Mouse (Mus musculus) kidney, embryonic 15.5 days (tissue): ENCODE measurements at regions not wholly inside any gene's neighbourhood (a gene's known extent, or its start where the extent isn't known, plus 50 kb on each side); places are given as distances from the start of the nearest gene placed in this dataset.
"Not testable (repeated sequence)": the region's sequence is repeated elsewhere in the genome, so short reads cannot be mapped to it uniquely, and the experiment has no call there.

Source experiments
- ATAC-seq: fragments of 200-750 bp; cut with Nextera tagmentation; replicated peaks from 2 replicates; pipeline ENCODE4 v1.8.0; 2017; ENCODE audit warnings: moderate TSS enrichment; ENCODE audit not compliant: low FRiP score
- H3K27ac ChIP-seq: fragments of 300-500 bp; sonication (generic); 2 replicates; pipeline ENCODE4 v1.5.1; 2015; ENCODE audit warnings: mild to moderate bottlenecking, inconsistent platforms
- H3K27me3 ChIP-seq: fragments of 300-500 bp; sonication (generic); 2 replicates; pipeline ENCODE4 v1.6.1; 2015; ENCODE audit warnings: inconsistent platforms
- H3K36me3 ChIP-seq: fragments of 300-500 bp; sonication (generic); 2 replicates; pipeline ENCODE4 v1.6.1; 2015; ENCODE audit warnings: inconsistent platforms
- H3K4me1 ChIP-seq: fragments of 300-500 bp; sonication (generic); 2 replicates; pipeline ENCODE4 v1.6.1; 2015; ENCODE audit warnings: inconsistent platforms
- H3K4me2 ChIP-seq: fragments of 300-500 bp; sonication (generic); 2 replicates; pipeline ENCODE4 v1.6.1; 2015; ENCODE audit warnings: moderate library complexity, mild to moderate bottlenecking, inconsistent platforms
- H3K4me3 ChIP-seq: fragments of 300-500 bp; sonication (generic); replicated peaks from 2 replicates; pipeline ENCODE4 v1.5.1; 2015; ENCODE audit warnings: mild to moderate bottlenecking, inconsistent platforms
- H3K9ac ChIP-seq: fragments of 300-500 bp; sonication (generic); 2 replicates; pipeline ENCODE4 v1.6.1; 2015; ENCODE audit warnings: mild to moderate bottlenecking, inconsistent platforms
- H3K9me3 ChIP-seq: fragments of 300-500 bp; sonication (generic); replicated peaks from 2 replicates; pipeline ENCODE4 v1.6.1; 2016; ENCODE audit warnings: inconsistent platforms
- WGBS: fragments of 180-500 bp; shearing (Covaris S2); methylation state at CpG from one replicate; pipeline ENCODE4 v1.1.7; 2015; ENCODE audit warnings: mixed read lengths; 5-methylcytosine and 5-hydroxymethylcytosine counted together

DNA sequence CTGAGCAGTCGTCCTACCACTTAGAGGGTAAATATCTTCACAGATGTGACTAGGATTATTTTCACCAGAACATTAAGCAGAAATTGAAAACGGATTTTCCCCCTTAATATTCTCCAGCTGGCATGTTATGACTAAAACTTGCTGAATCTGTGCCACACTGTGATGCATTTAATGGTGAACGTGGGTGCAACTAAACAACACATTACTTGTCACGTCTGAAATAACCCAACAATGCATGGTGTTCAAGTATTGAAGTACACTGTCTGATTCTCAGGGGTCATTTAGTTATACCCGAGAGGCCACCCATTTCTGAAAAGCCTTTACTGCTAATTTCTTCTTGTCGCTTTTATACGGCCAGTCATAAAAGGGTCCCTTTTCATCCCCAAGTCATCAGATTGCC is 226.5 kb downstream of the Ppp1r3a start:
- 33% methylated on average over 7 of the region's 7 CpGs for whole genome bisulfite sequencing
- Histone ChIP-seq H3K4me3 (no peak overlapping the region), H3K9me3 (no peaks in the 10 kb centered on the region), H3K9ac (no peak overlapping the region), H3K4me1 (no peaks in the 10 kb centered on the region), H3K4me2 (no peak overlapping the region), H3K27ac (no peak overlapping the region), H3K27me3 (no peaks in the 10 kb centered on the region), H3K36me3 (no peaks in the 10 kb centered on the region)
- ATAC-seq, result no peak

GRCm38 (mm10) chr6:14522742-14523141 is 232.3 kb downstream of the Ppp1r3a start:
- Histone ChIP-seq H3K9ac (no peak overlapping the region), H3K36me3 (no peaks in the 10 kb centered on the region), H3K4me2 (no peak overlapping the region), H3K4me3 (no peak overlapping the region), H3K9me3 (no peaks in the 10 kb centered on the region), H3K27ac (no peak overlapping the region), H3K27me3 (no peaks in the 10 kb centered on the region), H3K4me1 (no peaks in the 10 kb centered on the region)
- ATAC-seq, result no peak
- WGBS, result 30% methylated on average over 2 of the region's 2 CpGs

- no peak overlapping the region for H3K9ac ChIP-seq
- no peak for ATAC-seq
- H3K36me3 ChIP-seq, result no peaks in the 10 kb centered on the region
- H3K9me3 ChIP-seq, result no peaks in the 10 kb centered on the region
- H3K27me3 ChIP-seq, result no peaks in the 10 kb centered on the region
- WGBS, result 69% methylated on average over 1 of the region's 1 CpGs
- H3K4me1 ChIP-seq, result no peaks in the 10 kb centered on the region
- no peak overlapping the region for H3K4me3 ChIP-seq
- no peak overlapping the region for H3K4me2 ChIP-seq
- H3K27ac ChIP-seq, result no peak overlapping the region
Measured at GRCm38 (mm10) chr6:14521321-14521720, 233.8 kb downstream of the Ppp1r3a start.

DNA sequence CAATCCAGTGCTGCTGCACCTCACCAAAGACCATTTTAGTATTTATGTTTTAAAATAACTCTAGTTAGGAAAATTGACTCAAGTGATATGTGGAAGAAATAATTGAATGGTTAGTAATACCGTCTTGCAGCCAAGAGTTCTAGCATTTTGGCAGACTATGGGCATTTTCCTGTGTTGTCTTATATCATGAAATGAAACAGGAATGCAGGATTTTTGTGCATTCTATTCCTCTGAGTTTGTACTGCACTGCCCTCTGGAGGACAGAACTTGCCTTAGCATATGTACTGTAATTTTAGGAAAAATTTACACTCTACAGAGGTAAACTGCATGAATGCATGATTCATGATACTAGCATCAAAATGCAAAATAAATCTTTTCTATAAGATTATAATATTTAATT is 250.9 kb downstream of the Ppp1r3a start:
- Histone ChIP-seq H3K4me2 (no peak overlapping the region), H3K4me3 (no peak overlapping the region), H3K36me3 (no peaks in the 10 kb centered on the region), H3K27me3 (no peaks in the 10 kb centered on the region), H3K9me3 (no peaks in the 10 kb centered on the region), H3K9ac (no peak overlapping the region), H3K27ac (no peak overlapping the region), H3K4me1 (no peaks in the 10 kb centered on the region)
- 41% methylated on average over 1 of the region's 1 CpGs for WGBS
- no peak for ATAC-seq

- Histone ChIP-seq H3K4me3 (no peak overlapping the region), H3K4me2 (no peak overlapping the region), H3K4me1 (no peaks in the 10 kb centered on the region), H3K9me3 (no peaks in the 10 kb centered on the region), H3K27me3 (no peaks in the 10 kb centered on the region), H3K27ac (no peak overlapping the region), H3K36me3 (no peaks in the 10 kb centered on the region), H3K9ac (no peak overlapping the region)
- ATAC-seq, result no peak
- WGBS, result 88% methylated on average over 2 of the region's 2 CpGs
Measured at GRCm38 (mm10) chr6:14500663-14501062, 254.4 kb downstream of the Ppp1r3a start.

DNA sequence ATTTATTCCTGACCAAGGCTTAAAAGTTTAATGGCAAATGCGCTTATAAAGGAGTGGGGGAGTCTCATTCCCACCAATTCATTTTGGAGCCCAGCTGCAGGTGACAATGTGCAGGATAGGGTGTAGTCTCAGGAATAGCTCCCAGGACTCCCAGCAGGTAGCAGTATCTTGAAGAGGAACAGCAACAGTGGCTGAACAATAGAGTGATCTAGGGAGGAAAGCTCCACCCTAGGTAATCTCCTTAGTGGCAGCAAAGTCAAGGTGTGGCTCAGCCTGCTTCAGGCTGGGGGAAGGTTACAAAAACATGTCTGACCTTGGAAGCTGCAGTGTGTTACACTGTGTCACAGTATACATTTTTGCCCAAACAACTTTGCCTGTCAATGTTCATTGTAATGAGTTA is 255.2 kb downstream of the Ppp1r3a start:
- not testable (repeated sequence) for H3K9ac ChIP-seq, H3K27me3 ChIP-seq, H3K36me3 ChIP-seq, H3K4me3 ChIP-seq, H3K4me1 ChIP-seq, H3K9me3 ChIP-seq, ATAC-seq, H3K27ac ChIP-seq, H3K4me2 ChIP-seq
- 63% methylated on average over 1 of the region's 1 CpGs for WGBS

- H3K9ac ChIP-seq, H3K36me3 ChIP-seq, H3K27ac ChIP-seq, H3K9me3 ChIP-seq, H3K4me1 ChIP-seq, H3K4me2 ChIP-seq, H3K4me3 ChIP-seq, ATAC-seq, H3K27me3 ChIP-seq: not testable (repeated sequence)
- whole genome bisulfite sequencing, result 81% methylated on average over 3 of the region's 3 CpGs
Measured at GRCm38 (mm10) chr6:14486642-14487041, 268.4 kb downstream of the Ppp1r3a start.

- 85% methylated on average over 1 of the region's 1 CpGs for WGBS
Measured at GRCm38 (mm10) chr6:14456394-14456793, 298.7 kb downstream of the Ppp1r3a start.

GRCm38 (mm10) chr6:14453321-14453720 is 301.8 kb downstream of the Ppp1r3a start:
- not testable (repeated sequence) for H3K4me3 ChIP-seq, H3K4me2 ChIP-seq, ATAC-seq, H3K4me1 ChIP-seq, H3K27ac ChIP-seq, H3K27me3 ChIP-seq, H3K9me3 ChIP-seq, H3K36me3 ChIP-seq, H3K9ac ChIP-seq
- WGBS, result 78% methylated on average over 3 of the region's 3 CpGs

More at GRCm38 (mm10) chr6:14456394-14456793, 298.7 kb downstream of the Ppp1r3a start:
- Histone ChIP-seq H3K27me3 (no peaks in the 10 kb centered on the region), H3K4me3 (no peak overlapping the region), H3K4me1 (no peaks in the 10 kb centered on the region), H3K9me3 (no peaks in the 10 kb centered on the region), H3K9ac (no peak overlapping the region), H3K27ac (no peak overlapping the region), H3K4me2 (no peak overlapping the region), H3K36me3 (no peaks in the 10 kb centered on the region)
- ATAC-seq, result no peak

DNA sequence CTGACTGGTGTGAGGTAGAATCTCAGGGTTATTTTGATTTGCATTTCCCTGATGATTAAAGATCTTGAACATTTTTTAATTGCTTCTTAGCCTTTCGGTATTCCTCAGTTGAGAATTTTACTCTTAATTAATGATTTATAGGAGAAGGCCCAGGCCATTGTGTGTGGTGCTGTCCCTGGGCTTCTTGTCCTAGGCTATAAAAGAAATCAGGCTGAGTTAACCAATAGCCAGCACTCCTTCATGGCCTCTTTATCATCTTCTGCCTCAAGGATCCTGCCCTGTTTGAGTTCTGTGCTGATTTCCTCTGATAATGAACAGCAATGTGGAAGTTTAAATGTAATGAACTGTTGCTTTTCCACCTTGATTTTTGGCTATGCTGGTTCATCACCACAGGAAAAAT is 323.3 kb downstream of the Ppp1r3a start:
- Histone ChIP-seq H3K27me3 (no peaks in the 10 kb centered on the region), H3K27ac (no peak overlapping the region), H3K4me3 (no peak overlapping the region), H3K9me3 (no peaks in the 10 kb centered on the region), H3K4me2 (no peak overlapping the region), H3K9ac (no peak overlapping the region), H3K36me3 (no peaks in the 10 kb centered on the region), H3K4me1 (no peaks in the 10 kb centered on the region)
- WGBS, result 78% methylated on average over 1 of the region's 1 CpGs
- ATAC-seq, result no peak

DNA sequence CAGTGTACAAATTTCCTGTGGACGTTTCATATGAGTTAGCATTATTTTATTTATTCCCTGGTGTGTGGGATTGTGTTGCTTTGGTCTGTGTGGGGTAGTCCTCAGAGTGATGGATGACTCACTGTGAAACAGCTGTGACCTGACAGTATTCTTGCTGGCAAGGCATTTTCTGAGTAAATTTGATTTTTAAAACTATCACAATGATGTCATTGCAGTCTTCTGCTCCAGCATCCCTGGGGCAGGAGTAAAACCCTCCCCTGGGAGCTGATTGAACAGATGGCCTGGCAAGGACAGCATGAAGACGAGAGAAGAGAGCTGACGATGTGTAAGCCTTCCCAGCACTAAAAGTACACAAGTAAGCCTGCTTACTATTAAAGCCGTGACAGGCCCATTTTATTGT is 345.3 kb downstream of the Ppp1r3a start:
- ATAC-seq, result no peak; the same call in 1 of the 2 replicates
- WGBS, result 32% methylated on average over 4 of the region's 4 CpGs
- no peak overlapping the region for H3K4me2 ChIP-seq
- H3K4me1 ChIP-seq, result no peaks in the 10 kb centered on the region
- no peak overlapping the region for H3K27ac ChIP-seq
- H3K4me3 ChIP-seq, result no peak overlapping the region
- no peaks in the 10 kb centered on the region for H3K36me3 ChIP-seq
- no peaks in the 10 kb centered on the region for H3K27me3 ChIP-seq
- no peaks in the 10 kb centered on the region for H3K9me3 ChIP-seq
- H3K9ac ChIP-seq, result no peak overlapping the region

- Histone ChIP-seq H3K9me3 (no peaks in the 10 kb centered on the region), H3K27ac (no peak overlapping the region), H3K4me3 (no peak overlapping the region), H3K27me3 (no peaks in the 10 kb centered on the region), H3K4me2 (no peak overlapping the region), H3K9ac (no peak overlapping the region), H3K36me3 (no peaks in the 10 kb centered on the region), H3K4me1 (no peaks in the 10 kb centered on the region)
- 72% methylated on average over 1 of the region's 1 CpGs for WGBS
- ATAC-seq, result no peak
Measured at GRCm38 (mm10) chr6:14407754-14408153, 347.3 kb downstream of the Ppp1r3a start.

DNA sequence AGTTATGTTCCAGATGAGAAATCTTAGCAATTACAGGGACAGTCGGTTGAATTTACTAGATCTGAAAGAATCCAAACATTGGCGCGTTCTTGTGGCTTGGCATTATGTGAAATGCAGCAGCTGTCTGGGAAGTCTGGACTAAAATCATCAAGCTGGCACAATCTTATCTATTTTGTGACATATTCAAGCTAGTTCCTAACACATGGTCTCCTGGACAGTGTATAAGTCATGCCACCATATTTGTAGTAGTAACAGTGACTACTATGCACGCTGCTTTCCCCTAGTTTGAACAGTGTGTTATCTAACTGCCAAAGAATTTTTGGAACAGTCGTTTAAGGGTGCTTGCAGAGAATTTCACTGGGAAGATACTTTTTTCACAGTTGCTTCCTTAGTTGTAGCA is 396.8 kb downstream of the Ppp1r3a start:
- Histone ChIP-seq H3K4me2 (no peak overlapping the region), H3K36me3 (no peaks in the 10 kb centered on the region), H3K4me3 (no peak overlapping the region), H3K9me3 (no peaks in the 10 kb centered on the region), H3K4me1 (no peaks in the 10 kb centered on the region), H3K27me3 (no peaks in the 10 kb centered on the region), H3K27ac (no peak overlapping the region), H3K9ac (no peak overlapping the region)
- 69% methylated on average over 5 of the region's 5 CpGs for WGBS
- ATAC-seq, result no peak
